Mouse (Mus musculus) midbrain, embryonic 13.5 days (tissue): ENCODE results near the gene Krt8. TPM values are rescaled to one million over a fixed set of nuclear protein-coding genes. Genes with fewer than 3 reads are reported as not detected.

Experiments
- ATAC-seq: fragments of 200-750 bp; cut with Nextera tagmentation; 2 replicates; pipeline ENCODE4 v1.8.0; 2017; ENCODE audit warnings: mild to moderate bottlenecking, moderate TSS enrichment, moderate library complexity
- H3K27ac ChIP-seq: fragments of 300-500 bp; sonication (generic); 2 replicates; pipeline ENCODE4 v1.5.1; 2015; ENCODE audit warnings: inconsistent platforms, mild to moderate bottlenecking, moderate library complexity
- H3K27me3 ChIP-seq: fragments of 300-500 bp; sonication (generic); 2 replicates; pipeline ENCODE4 v1.6.1; 2015; ENCODE audit warnings: mild to moderate bottlenecking, inconsistent platforms
- H3K36me3 ChIP-seq: fragments of 300-500 bp; sonication (generic); 2 replicates; pipeline ENCODE4 v1.6.1; 2015; ENCODE audit warnings: mild to moderate bottlenecking, inconsistent platforms
- H3K4me1 ChIP-seq: fragments of 300-500 bp; sonication (generic); replicated peaks from 2 replicates; pipeline ENCODE4 v1.6.1; 2015; ENCODE audit warnings: inconsistent platforms
- H3K4me2 ChIP-seq: fragments of 300-500 bp; sonication (generic); replicated peaks from 2 replicates; pipeline ENCODE4 v1.6.1; 2015; ENCODE audit warnings: moderate library complexity, mild to moderate bottlenecking, inconsistent platforms
- H3K4me3 ChIP-seq: fragments of 300-500 bp; sonication (generic); replicated peaks from 2 replicates; pipeline ENCODE4 v1.5.1; 2015; ENCODE audit warnings: mild to moderate bottlenecking, inconsistent platforms
- H3K9ac ChIP-seq: fragments of 300-500 bp; sonication (generic); replicated peaks from 2 replicates; pipeline ENCODE4 v1.6.1; 2015; ENCODE audit warnings: mild to moderate bottlenecking, inconsistent platforms
- H3K9me3 ChIP-seq: fragments of 300-500 bp; sonication (generic); 2 replicates; pipeline ENCODE4 v1.6.1; 2016; ENCODE audit warnings: mild to moderate bottlenecking, inconsistent platforms
- WGBS: fragments of 180-500 bp; shearing (Covaris S2); methylation state at CpG from one replicate; pipeline ENCODE4 v1.1.7; 2015; 5-methylcytosine and 5-hydroxymethylcytosine counted together
- polyA plus RNA-seq: library from polyadenylated mRNA; unstranded; fragments of >200 nt; fragmentation: Nextera tagmentation; extraction: Ambion mirVana; gene quantifications from 2 replicates; pipeline ENCODE4 v1.2.1, GENCODE M21; 2015

Gene Krt8
- polyA plus RNA-seq = 1.1 and 1.6 TPM in 2 replicates

GRCm38 (mm10) chr15:102004189-102004588 lies at the start of gene Krt8:
Gene Krt8, minus strand, starts transcription at chr15:102004482.
- no peak for ATAC-seq
- H3K4me3 ChIP-seq = peak within 1 kb of the TSS; percentile 31
- 9% methylated on average over 11 of the region's 11 CpGs for WGBS
- 0 out of 2 replicates have a peak within 1 kb of the TSS, but pooled peaks have one; percentile 44 for H3K9ac ChIP-seq
- H3K9me3 ChIP-seq = no peaks in the 10 kb centered on the region
- H3K4me1 ChIP-seq = peaks cover 27% of the 10 kb centered on the region
- H3K4me2 ChIP-seq = peak within 1 kb of the TSS; percentile 51
- no peak within 1 kb of the TSS for H3K27ac ChIP-seq
- peaks cover 70% of the 10 kb centered on the region for H3K27me3 ChIP-seq
- no peaks in the 10 kb centered on the region for H3K36me3 ChIP-seq

- 0% methylated on average over 32 of the region's 33 CpGs for WGBS
- H3K4me3 ChIP-seq = peak overlapping the region; percentile 54
- peak overlapping the region; percentile 76 for H3K27ac ChIP-seq
- H3K27me3 ChIP-seq = no peaks in the 10 kb centered on the region
- peak overlapping the region; percentile 74 for H3K4me2 ChIP-seq
- peak; percentile 94 for ATAC-seq
- H3K4me1 ChIP-seq = peaks cover 4% of the 10 kb centered on the region
- H3K36me3 ChIP-seq = no peaks in the 10 kb centered on the region
- H3K9me3 ChIP-seq = no peaks in the 10 kb centered on the region
- H3K9ac ChIP-seq = peak overlapping the region; percentile 76
These were observed 47.8 kb upstream of the Krt8 start for GRCm38 (mm10) chr15:102051920-102052683.

- Histone ChIP-seq H3K9me3 (no peaks in the 10 kb centered on the region), H3K4me3 (no peak overlapping the region), H3K4me2 (no peak overlapping the region), H3K27ac (no peak overlapping the region), H3K4me1 (peaks cover 4% of the 10 kb centered on the region), H3K27me3 (no peaks in the 10 kb centered on the region), H3K9ac (no peak overlapping the region), H3K36me3 (no peaks in the 10 kb centered on the region)
- no peak for ATAC-seq
These were observed 45.6 kb upstream of the Krt8 start for GRCm38 (mm10) chr15:102049871-102050270.

GRCm38 (mm10) chr15:102048006-102048405 lies 43.7 kb upstream of the Krt8 start:
- no peaks in the 10 kb centered on the region for H3K27me3 ChIP-seq
- H3K4me1 ChIP-seq = peaks cover 4% of the 10 kb centered on the region
- ATAC-seq = no peak
- no peak overlapping the region for H3K9ac ChIP-seq
- no peak overlapping the region for H3K4me2 ChIP-seq
- WGBS = 90% methylated on average over 6 of the region's 6 CpGs
- no peaks in the 10 kb centered on the region for H3K9me3 ChIP-seq
- no peak overlapping the region for H3K4me3 ChIP-seq
- no peak overlapping the region for H3K27ac ChIP-seq
- no peaks in the 10 kb centered on the region for H3K36me3 ChIP-seq

GRCm38 (mm10) chr15:102045691-102046090 lies 41.4 kb upstream of the Krt8 start:
- Histone ChIP-seq H3K4me3 (no peak overlapping the region), H3K4me1 (no peaks in the 10 kb centered on the region), H3K36me3 (no peaks in the 10 kb centered on the region), H3K9me3 (no peaks in the 10 kb centered on the region), H3K27me3 (0 out of 2 replicates have a peak, but pooled peaks cover 5% of the 10 kb centered on the region), H3K9ac (no peak overlapping the region), H3K4me2 (no peak overlapping the region), H3K27ac (no peak overlapping the region)
- no peak for ATAC-seq
- WGBS = 92% methylated on average over 10 of the region's 10 CpGs

GRCm38 (mm10) chr15:102044745-102045144 lies 40.5 kb upstream of the Krt8 start:
- Histone ChIP-seq H3K9ac (no peak overlapping the region), H3K4me1 (no peaks in the 10 kb centered on the region), H3K4me3 (no peak overlapping the region), H3K9me3 (no peaks in the 10 kb centered on the region), H3K27me3 (0 out of 2 replicates have a peak, but pooled peaks cover 5% of the 10 kb centered on the region), H3K4me2 (no peak overlapping the region), H3K36me3 (no peaks in the 10 kb centered on the region), H3K27ac (no peak overlapping the region)
- 81% methylated on average over 3 of the region's 3 CpGs for WGBS
- ATAC-seq = no peak

GRCm38 (mm10) chr15:102041951-102042350 lies 37.7 kb upstream of the Krt8 start:
- 77% methylated on average over 7 of the region's 7 CpGs for WGBS
- Histone ChIP-seq H3K4me2 (no peak overlapping the region), H3K4me1 (no peaks in the 10 kb centered on the region), H3K27me3 (0 out of 2 replicates have a peak, but pooled peaks cover 5% of the 10 kb centered on the region), H3K4me3 (no peak overlapping the region), H3K9me3 (no peaks in the 10 kb centered on the region), H3K36me3 (no peaks in the 10 kb centered on the region), H3K27ac (no peak overlapping the region), H3K9ac (no peak overlapping the region)
- no peak for ATAC-seq

- ATAC-seq = no peak
- Histone ChIP-seq H3K36me3 (no peaks in the 10 kb centered on the region), H3K9ac (no peak overlapping the region), H3K4me2 (no peak overlapping the region), H3K4me3 (no peak overlapping the region), H3K9me3 (no peaks in the 10 kb centered on the region), H3K27ac (no peak overlapping the region), H3K27me3 (0 out of 2 replicates have a peak, but pooled peaks cover 5% of the 10 kb centered on the region), H3K4me1 (no peaks in the 10 kb centered on the region)
- WGBS = 78% methylated on average over 4 of the region's 4 CpGs
These were observed 36.0 kb upstream of the Krt8 start for GRCm38 (mm10) chr15:102040277-102040676.

GRCm38 (mm10) chr15:102034121-102035053 lies 30.1 kb upstream of the Krt8 start:
- H3K27ac ChIP-seq = no peak overlapping the region
- H3K27me3 ChIP-seq = peaks cover 4% of the 10 kb centered on the region
- H3K9ac ChIP-seq = no peak overlapping the region
- no peaks in the 10 kb centered on the region for H3K9me3 ChIP-seq
- no peaks in the 10 kb centered on the region for H3K4me1 ChIP-seq
- 65% methylated on average over 16 of the region's 16 CpGs for WGBS
- H3K4me3 ChIP-seq = no peak overlapping the region
- H3K36me3 ChIP-seq = no peaks in the 10 kb centered on the region
- no peak overlapping the region for H3K4me2 ChIP-seq
- ATAC-seq = no peak

- Histone ChIP-seq H3K4me1 (peaks cover 24% of the 10 kb centered on the region), H3K4me2 (peak within 1 kb of the TSS; percentile 43), H3K9ac (0 out of 2 replicates have a peak within 1 kb of the TSS, but pooled peaks have one; percentile 39), H3K4me3 (peak within 1 kb of the TSS; percentile 7), H3K9me3 (no peaks in the 10 kb centered on the region), H3K27me3 (peaks cover 57% of the 10 kb centered on the region), H3K27ac (no peak within 1 kb of the TSS), H3K36me3 (no peaks in the 10 kb centered on the region)
- no peak for ATAC-seq
- 3% methylated on average over 28 of the region's 28 CpGs for WGBS
These were observed 23.8 kb upstream of the Krt8 start, which contains the start of gene Krt18 for GRCm38 (mm10) chr15:102028040-102028439. Gene Krt18, plus strand, starts transcription at chr15:102028180.

GRCm38 (mm10) chr15:102026430-102026829 lies 22.1 kb upstream of the Krt8 start:
- Histone ChIP-seq H3K27me3 (peaks cover 57% of the 10 kb centered on the region), H3K36me3 (no peaks in the 10 kb centered on the region), H3K27ac (no peak overlapping the region), H3K4me3 (no peak overlapping the region), H3K9ac (no peak overlapping the region), H3K9me3 (no peaks in the 10 kb centered on the region), H3K4me1 (peaks cover 24% of the 10 kb centered on the region), H3K4me2 (no peak overlapping the region)
- 13% methylated on average over 12 of the region's 12 CpGs for WGBS
- ATAC-seq = no peak
